Mouse (Mus musculus) forebrain, embryonic 16.5 days (tissue): ENCODE measurements around the gene Pgam1. TPM values are rescaled to one million over a fixed set of nuclear protein-coding genes. Genes with fewer than 3 reads are reported as not detected.

ENCODE experiments used
- ATAC-seq: fragments of 200-750 bp; cut with Nextera tagmentation; 2 replicates; pipeline ENCODE4 v1.8.0; 2017; ENCODE audit warnings: mild to moderate bottlenecking, moderate library complexity
- H3K27ac ChIP-seq: fragments of 300-500 bp; sonication (generic); 2 replicates; pipeline ENCODE4 v1.5.1; 2014; ENCODE audit warnings: low read length, control low read depth
- H3K27me3 ChIP-seq: fragments of 300-500 bp; sonication (generic); replicated peaks from 2 replicates; pipeline ENCODE4 v1.6.1; 2014; ENCODE audit warnings: low read length; ENCODE audit not compliant: control insufficient read depth, insufficient read depth
- H3K36me3 ChIP-seq: fragments of 300-500 bp; sonication (generic); 2 replicates; pipeline ENCODE4 v1.6.1; 2014; ENCODE audit not compliant: control insufficient read depth, insufficient read depth
- H3K4me1 ChIP-seq: fragments of 300-500 bp; sonication (generic); replicated peaks from 2 replicates; pipeline ENCODE4 v1.6.1; 2014; ENCODE audit warnings: low read length; ENCODE audit not compliant: control insufficient read depth, insufficient read depth
- H3K4me2 ChIP-seq: fragments of 300-500 bp; sonication (generic); 2 replicates; pipeline ENCODE4 v1.6.1; 2014; ENCODE audit warnings: mild to moderate bottlenecking, low read length, control low read depth
- H3K4me3 ChIP-seq: fragments of 300-500 bp; sonication (generic); replicated peaks from 2 replicates; pipeline ENCODE4 v1.5.1; 2014; ENCODE audit warnings: mild to moderate bottlenecking, low read length, control low read depth
- H3K9ac ChIP-seq: fragments of 300-500 bp; sonication (generic); replicated peaks from 2 replicates; pipeline ENCODE4 v1.6.1; 2014; ENCODE audit warnings: low read depth, low read length, control low read depth
- H3K9me3 ChIP-seq: fragments of 300-500 bp; sonication (generic); 2 replicates; pipeline ENCODE4 v1.6.1; 2016; ENCODE audit warnings: low read length; ENCODE audit not compliant: control insufficient read depth
- WGBS: fragments of 180-500 bp; shearing (Covaris S2); extraction: QIAGEN DNeasy Blood & Tissue Kit; methylation state at CpG from one replicate; pipeline ENCODE4 v1.1.7; 2014; 5-methylcytosine and 5-hydroxymethylcytosine counted together
- polyA plus RNA-seq: library from polyadenylated mRNA; unstranded; fragments of >200 nt; fragmentation: Nextera tagmentation; extraction: Ambion mirVana; gene quantifications from 2 replicates; pipeline ENCODE4 v1.2.1, GENCODE M21; 2015

Pgam1 gene
- polyA plus RNA-seq, 1 experiment from 2014 or later: 488 TPM

- WGBS: 94% methylated on average over 4 of the region's 4 CpGs
- Histone ChIP-seq H3K9ac (no peak overlapping the region), H3K9me3 (no peaks in the 10 kb centered on the region), H3K4me1 (peaks cover 19% of the 10 kb centered on the region), H3K36me3 (peaks cover 21% of the 10 kb centered on the region), H3K27ac (no peak overlapping the region), H3K27me3 (no peaks in the 10 kb centered on the region), H3K4me3 (no peak overlapping the region), H3K4me2 (no peak overlapping the region)
- ATAC-seq: no peak
These were observed 5.1 kb downstream of the Pgam1 start for GRCm38 (mm10) chr19:41916853-41917252.

- H3K9me3 ChIP-seq: no peaks in the 10 kb centered on the region
- no peak overlapping the region for H3K4me3 ChIP-seq
- no peak overlapping the region for H3K4me2 ChIP-seq
- 76% methylated on average over 4 of the region's 4 CpGs for WGBS
- H3K4me1 ChIP-seq: peaks cover 3% of the 10 kb centered on the region; the same call in 1 of the 2 replicates
- no peak overlapping the region for H3K27ac ChIP-seq
- H3K27me3 ChIP-seq: no peaks in the 10 kb centered on the region
- H3K9ac ChIP-seq: no peak overlapping the region
- H3K36me3 ChIP-seq: peaks cover 28% of the 10 kb centered on the region
- no peak for ATAC-seq
These were observed 7.7 kb downstream of the Pgam1 start for GRCm38 (mm10) chr19:41919471-41919870.

- no peaks in the 10 kb centered on the region for H3K9me3 ChIP-seq
- no peak overlapping the region for H3K9ac ChIP-seq
- H3K27ac ChIP-seq: no peak overlapping the region
- WGBS: 82% methylated on average over 5 of the region's 5 CpGs
- no peak for ATAC-seq
- H3K4me1 ChIP-seq: no peaks in the 10 kb centered on the region
- no peak overlapping the region for H3K4me3 ChIP-seq
- H3K4me2 ChIP-seq: no peak overlapping the region
- peaks cover 28% of the 10 kb centered on the region for H3K36me3 ChIP-seq
- H3K27me3 ChIP-seq: no peaks in the 10 kb centered on the region
These were observed 8.8 kb downstream of the Pgam1 start for GRCm38 (mm10) chr19:41920412-41921067.

- Histone ChIP-seq H3K27ac (peak overlapping the region; percentile 31), H3K4me3 (peak overlapping the region; percentile 97), H3K9ac (peak overlapping the region; percentile 66), H3K36me3 (peaks cover 5% of the 10 kb centered on the region; the same call in 1 of the 2 replicates), H3K9me3 (no peaks in the 10 kb centered on the region), H3K27me3 (no peaks in the 10 kb centered on the region), H3K4me1 (peaks cover 19% of the 10 kb centered on the region), H3K4me2 (peak overlapping the region; percentile 93)
- peak; percentile 18 for ATAC-seq
- 0% methylated on average over 28 of the region's 28 CpGs for WGBS
These were observed 21.0 kb downstream of the Pgam1 start for GRCm38 (mm10) chr19:41932686-41933085.

- peak within 1 kb of the TSS; percentile 88 for H3K9ac ChIP-seq
- H3K4me3 ChIP-seq: peak within 1 kb of the TSS; percentile 97
- peaks cover 5% of the 10 kb centered on the region for H3K36me3 ChIP-seq
- no peaks in the 10 kb centered on the region for H3K9me3 ChIP-seq
- H3K4me1 ChIP-seq: peaks cover 19% of the 10 kb centered on the region
- H3K4me2 ChIP-seq: peak within 1 kb of the TSS; percentile 93
- under 1% methylated on average over 47 of the region's 47 CpGs for WGBS
- H3K27me3 ChIP-seq: no peaks in the 10 kb centered on the region
- H3K27ac ChIP-seq: peak within 1 kb of the TSS; percentile 31
- peak; percentile 100 for ATAC-seq
These were observed 21.7 kb downstream of the Pgam1 start, which contains the start of the genes Exosc1 and Zdhhc16 for GRCm38 (mm10) chr19:41933179-41934086. Gene Exosc1 (minus strand): TSS chr19:41933423. Gene Zdhhc16 (plus strand): TSS chr19:41933480.

GRCm38 (mm10) chr19:41934124-41934523, 22.4 kb downstream of the Pgam1 start:
- H3K36me3 ChIP-seq: peaks cover 10% of the 10 kb centered on the region
- ATAC-seq: no peak
- H3K27ac ChIP-seq: no peak overlapping the region
- H3K9ac ChIP-seq: peak overlapping the region; percentile 88
- H3K4me2 ChIP-seq: peak overlapping the region; percentile 90
- H3K4me1 ChIP-seq: peaks cover 19% of the 10 kb centered on the region
- H3K4me3 ChIP-seq: peak overlapping the region; percentile 97
- 24% methylated on average over 6 of the region's 6 CpGs for WGBS
- no peaks in the 10 kb centered on the region for H3K27me3 ChIP-seq
- no peaks in the 10 kb centered on the region for H3K9me3 ChIP-seq

- Histone ChIP-seq H3K4me2 (no peak overlapping the region), H3K4me3 (no peak overlapping the region), H3K9me3 (no peaks in the 10 kb centered on the region), H3K4me1 (peaks cover 19% of the 10 kb centered on the region), H3K36me3 (peaks cover 15% of the 10 kb centered on the region), H3K27ac (no peak overlapping the region), H3K27me3 (no peaks in the 10 kb centered on the region), H3K9ac (no peak overlapping the region)
- WGBS: 90% methylated on average over 1 of the region's 1 CpGs
- ATAC-seq: no peak
These were observed 24.2 kb downstream of the Pgam1 start for GRCm38 (mm10) chr19:41935921-41936320.

GRCm38 (mm10) chr19:41938539-41938938, 26.8 kb downstream of the Pgam1 start:
- 90% methylated on average over 5 of the region's 5 CpGs for WGBS
- peaks cover 26% of the 10 kb centered on the region for H3K36me3 ChIP-seq
- no peaks in the 10 kb centered on the region for H3K9me3 ChIP-seq

GRCm38 (mm10) chr19:41943841-41944240, 32.1 kb downstream of the Pgam1 start:
- no peak overlapping the region for H3K27ac ChIP-seq
- no peak for ATAC-seq
- 92% methylated on average over 7 of the region's 7 CpGs for WGBS
- no peaks in the 10 kb centered on the region for H3K27me3 ChIP-seq
- H3K36me3 ChIP-seq: peaks cover 43% of the 10 kb centered on the region
- no peaks in the 10 kb centered on the region for H3K9me3 ChIP-seq
- no peak overlapping the region for H3K4me2 ChIP-seq
- H3K9ac ChIP-seq: no peak overlapping the region
- no peaks in the 10 kb centered on the region for H3K4me1 ChIP-seq
- H3K4me3 ChIP-seq: no peak overlapping the region

More at GRCm38 (mm10) chr19:41938539-41938938, 26.8 kb downstream of the Pgam1 start:
- H3K4me2 ChIP-seq: no peak overlapping the region
- no peak overlapping the region for H3K9ac ChIP-seq
- no peak overlapping the region for H3K27ac ChIP-seq
- H3K27me3 ChIP-seq: no peaks in the 10 kb centered on the region
- H3K4me1 ChIP-seq: peaks cover 13% of the 10 kb centered on the region
- H3K4me3 ChIP-seq: no peak overlapping the region
- no peak for ATAC-seq
